Mouse (Mus musculus): ENCODE results near the gene Fbxw8.

Gene Fbxw8

DNA sequence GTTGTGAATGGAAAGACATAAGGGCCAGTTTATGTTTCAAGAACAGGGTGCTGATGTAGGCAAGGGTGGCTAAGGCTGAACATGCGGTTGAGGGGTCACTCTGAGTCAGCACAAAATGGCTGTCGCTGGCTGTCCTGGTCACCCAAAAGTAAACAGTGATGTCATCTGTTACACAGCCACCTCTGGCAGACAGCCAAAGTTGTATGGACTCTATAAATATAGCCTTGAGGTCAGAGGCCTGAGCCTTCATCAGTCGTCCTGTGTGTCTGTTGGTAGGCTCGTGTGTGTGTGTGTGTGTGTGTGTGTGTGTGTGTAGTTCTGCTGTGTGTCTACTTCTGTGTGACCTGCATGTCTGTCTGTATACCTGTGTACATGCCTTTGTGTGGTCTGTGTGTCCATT lies 1.7 kb upstream of the Fbxw8 start:
- DNase-seq (ENCODE audit: low read depth, low spot score) = no peak

DNA sequence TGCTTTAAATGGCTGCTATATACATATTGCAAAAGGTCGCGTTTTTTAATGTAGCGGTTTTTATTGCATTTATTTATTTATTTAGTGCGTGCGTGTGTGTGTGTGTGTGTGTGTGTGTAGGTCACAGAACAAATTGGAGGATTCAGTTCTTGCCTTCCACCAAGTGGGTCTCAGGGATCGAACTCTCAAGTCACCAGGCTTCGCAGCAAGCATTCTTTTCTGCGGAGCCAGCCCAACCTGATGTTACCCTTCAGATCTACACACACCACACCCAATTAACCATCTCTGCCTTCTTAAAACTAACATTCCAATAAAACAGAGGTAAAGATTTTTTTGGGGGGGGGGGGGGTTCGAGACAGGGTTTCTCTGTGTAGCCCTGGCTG lies 292 bp upstream of the Fbxw8 start:
- DNase-seq (ENCODE audit: low read depth, low spot score) = no peak

DNA sequence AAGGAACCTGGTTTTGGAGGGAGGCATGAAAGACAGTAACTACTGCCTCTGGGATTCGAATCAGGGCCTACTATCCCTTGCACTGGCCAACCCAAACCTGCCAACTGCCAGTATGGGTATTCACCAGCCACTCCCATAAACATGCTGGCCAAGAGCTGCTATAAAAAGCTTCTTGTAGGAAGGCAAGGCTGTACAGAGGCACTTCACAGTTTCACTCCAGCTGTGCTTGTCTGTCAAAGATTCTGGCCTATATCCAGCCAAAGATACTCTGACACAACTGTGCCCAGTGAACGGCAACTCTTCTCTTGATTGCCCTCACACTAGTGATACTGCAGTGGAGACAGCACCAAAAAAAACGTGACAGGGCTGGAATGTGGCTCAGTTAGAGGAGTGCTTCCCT lies 5.6 kb downstream of the Fbxw8 start:
- DNase-seq (ENCODE audit: low read depth, low spot score) = no peak

DNA sequence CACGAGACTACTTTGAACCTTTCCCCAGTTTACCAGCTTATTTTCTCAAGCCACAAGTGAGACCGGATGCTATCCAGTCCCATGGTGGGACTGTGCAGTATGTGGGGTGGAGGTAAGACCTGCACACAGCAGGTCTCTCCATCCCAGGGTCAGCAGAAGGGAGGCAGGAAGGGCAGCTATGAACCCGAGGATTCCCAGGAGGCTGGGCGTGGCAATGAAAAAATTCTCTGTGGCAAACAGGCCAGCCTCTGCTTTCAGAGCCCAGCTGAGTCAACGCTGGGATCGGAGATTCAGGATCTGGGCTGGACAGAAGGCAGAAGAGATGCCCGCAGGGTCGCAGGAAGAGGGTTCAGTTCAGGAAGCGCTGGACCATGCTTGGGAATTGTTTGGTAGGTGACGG lies 8.0 kb downstream of the Fbxw8 start:
- DNase-seq (ENCODE audit: low read depth, low spot score) = no peak

DNA sequence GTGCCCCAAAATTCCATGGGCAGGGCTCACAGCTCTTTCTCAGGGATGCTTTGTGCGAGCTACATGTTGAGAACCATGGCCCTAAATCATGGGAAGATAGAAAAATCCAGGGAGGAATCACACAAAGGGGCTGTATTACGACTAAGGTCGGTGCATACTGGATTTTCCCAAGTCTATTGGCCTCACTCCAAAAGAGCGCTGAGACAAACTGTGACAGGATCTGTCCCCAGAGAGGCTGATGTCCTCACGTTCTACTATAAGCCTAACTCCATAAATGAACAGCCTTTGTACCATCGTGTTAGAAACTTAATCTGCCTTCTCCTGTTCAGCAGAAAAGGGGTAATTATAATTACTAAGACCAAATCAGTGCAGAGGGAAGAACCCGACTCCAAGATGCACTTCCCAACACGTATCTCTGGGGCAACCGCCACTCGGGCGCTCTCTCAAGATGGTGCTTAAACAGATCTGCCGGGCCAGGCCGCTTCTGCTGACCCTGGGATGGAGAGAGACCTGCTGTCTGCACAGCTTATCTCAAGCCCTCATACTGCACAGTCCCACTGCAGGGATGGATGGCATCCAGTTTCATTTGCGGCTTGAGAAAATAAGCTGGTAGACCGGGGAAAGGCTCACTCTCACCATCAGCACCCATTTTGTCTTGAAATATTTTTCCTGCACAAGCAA lies 9.1 kb downstream of the Fbxw8 start:
- no peak for DNase-seq (ENCODE audit: low read depth, low spot score)

DNA sequence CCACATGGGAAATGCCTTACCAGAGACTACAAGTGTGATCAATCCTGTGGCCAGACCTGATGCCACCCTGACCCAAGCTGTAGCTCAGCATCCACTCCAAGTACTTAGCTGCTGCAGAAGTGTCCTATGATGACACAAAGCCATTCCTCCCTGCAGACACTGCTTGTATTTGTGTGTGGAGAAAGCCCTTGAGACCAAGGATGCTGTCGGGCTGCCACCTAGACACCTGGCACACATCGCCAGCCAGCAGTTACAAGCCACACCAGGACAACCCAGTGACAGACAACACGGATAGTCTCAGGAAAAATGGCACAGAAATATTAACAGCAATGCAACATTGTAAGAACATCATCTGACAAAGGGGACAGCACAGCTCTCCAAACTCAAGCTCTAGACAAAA lies 9.8 kb downstream of the Fbxw8 start:
- DNase-seq (ENCODE audit: low read depth, low spot score) = no peak

DNA sequence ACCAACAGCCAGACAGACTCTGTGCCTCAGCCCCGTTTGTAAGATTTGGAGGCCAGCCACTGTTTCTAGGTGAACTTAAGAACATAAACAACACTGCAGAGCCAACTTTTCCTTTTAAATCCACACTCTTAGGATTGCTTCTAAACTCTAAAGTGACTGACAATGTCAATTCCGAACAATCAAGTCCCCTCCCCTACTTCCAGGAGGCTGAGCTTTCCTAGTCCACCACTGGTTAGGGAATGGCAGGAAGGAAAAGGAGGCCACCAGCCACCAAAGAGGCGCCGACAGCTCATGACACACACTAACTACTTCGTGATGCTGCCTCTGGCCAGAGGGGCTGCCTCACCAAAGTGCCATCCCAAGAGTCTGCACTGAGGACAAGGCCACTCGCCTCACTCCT lies 10.5 kb downstream of the Fbxw8 start:
- DNase-seq (ENCODE audit: low read depth, low spot score) = no peak

DNA sequence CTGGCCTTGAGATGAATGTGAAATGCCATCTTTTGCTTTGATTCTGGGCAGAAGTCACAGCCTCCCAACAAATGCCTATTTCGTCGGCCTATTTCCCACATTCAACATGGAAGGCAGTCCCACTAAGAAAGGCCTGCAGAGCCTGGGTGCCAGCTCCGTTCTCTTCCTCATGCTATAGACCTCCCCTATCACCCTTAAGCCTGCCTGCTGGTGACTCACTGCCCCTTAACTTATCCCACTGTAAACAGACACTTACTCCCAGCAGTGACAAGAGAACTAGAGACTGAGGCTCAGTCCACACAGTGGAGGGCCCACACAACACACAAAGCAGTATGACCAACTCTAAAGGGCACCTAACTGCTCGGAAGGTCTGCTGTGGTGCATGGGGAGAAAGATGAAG lies 10.9 kb downstream of the Fbxw8 start:
- no peak for DNase-seq (ENCODE audit: low read depth, low spot score)

DNA sequence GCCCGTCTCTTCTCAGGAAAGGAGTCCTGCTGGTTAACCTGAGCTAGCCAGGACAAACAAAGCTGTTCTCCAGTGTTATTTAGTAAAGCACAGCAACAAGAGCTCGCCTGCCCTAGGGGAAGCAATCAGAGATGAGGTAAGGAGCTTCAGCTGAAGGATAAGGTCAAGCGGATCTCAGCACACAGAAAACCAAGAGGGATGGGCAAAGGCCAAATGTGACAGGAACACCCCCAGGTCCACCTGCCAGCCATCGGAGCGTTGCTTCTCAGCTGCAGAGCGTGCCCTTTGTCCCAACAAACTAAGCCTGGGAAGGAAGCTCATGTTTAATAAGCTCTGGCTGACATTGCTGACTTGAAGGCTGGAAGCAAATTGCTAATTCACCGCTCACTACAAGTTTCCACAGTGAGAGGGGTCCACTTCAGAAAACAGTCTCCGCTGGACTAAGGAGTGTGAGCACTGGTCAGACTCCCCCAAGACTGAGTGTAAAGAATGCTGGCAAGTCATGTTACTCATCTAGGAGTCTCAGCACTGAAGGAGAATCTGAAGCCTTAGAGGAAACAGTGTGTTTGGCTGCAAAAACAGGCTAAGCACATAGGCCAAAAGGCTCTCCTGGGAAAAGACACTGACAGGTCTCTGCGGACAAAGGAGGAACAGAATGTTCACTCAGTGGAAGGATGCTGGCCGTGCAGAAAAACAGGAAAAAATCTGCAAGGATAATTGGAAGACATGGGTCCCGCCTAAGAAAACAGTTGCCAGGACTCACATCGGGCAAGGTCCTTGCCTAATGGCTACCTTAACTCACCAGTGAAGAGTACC lies 11.8 kb downstream of the Fbxw8 start:
- no peak for DNase-seq (ENCODE audit: low read depth, low spot score)

DNA sequence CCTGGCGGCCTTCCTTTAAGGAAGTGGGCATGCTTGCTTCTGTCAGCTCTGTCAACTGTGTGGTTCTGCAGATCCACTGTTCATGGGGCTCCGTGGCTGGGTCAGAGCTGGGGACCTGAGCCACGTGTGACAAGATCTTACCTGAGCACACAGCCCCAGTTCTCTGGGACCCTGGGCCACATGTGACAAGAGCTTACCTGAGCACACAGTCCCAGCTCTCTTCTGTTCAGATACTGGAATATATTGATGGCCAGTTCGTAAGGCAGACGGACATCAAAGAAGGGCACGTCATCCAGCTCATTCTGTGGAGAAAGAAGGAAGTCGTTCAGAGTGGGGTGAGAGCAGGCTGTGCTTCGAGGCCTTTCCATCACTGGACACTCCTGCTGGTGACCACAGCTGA lies 12.8 kb downstream of the Fbxw8 start:
- DNase-seq (ENCODE audit: low read depth, low spot score) = no peak

DNA sequence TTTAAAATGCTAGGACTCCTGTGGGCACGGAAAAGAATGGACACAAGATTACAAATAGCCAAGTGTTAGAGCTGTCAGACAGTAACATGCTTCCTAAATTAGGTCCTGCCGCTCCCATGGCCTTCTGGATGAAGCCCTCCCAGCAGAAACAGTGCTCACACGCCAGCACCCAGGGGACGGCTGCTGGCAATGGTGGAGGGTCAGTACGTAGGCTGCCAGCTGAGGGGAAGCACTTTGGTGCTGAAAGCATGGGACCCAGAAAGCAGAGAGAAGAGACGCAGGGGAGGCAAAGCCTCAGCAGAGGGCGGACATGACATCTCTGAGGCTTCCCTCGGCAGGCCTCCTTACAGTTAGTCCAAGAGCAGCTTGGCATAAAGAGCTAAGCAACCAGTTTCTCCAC lies 15.6 kb downstream of the Fbxw8 start:
- no peak for DNase-seq (ENCODE audit: low read depth, low spot score)

DNA sequence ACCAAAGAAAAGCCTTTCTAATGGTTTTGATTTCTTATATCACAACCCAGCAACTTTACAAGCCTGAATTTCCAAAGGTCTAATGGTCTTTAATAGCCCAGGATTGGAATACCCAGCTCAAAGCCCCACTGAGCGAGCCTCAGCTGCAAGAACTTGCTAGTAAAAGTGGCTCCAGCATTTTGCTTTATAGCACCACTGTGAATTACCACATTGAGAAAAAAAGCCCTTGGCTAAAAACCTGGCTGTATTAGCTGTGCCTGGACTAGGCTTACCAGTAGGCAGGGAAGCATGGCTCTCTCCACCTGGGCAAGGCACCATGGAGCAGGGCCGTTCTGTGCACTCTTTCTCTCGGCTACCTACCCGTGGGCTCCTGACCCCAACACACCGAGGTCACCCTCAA lies 18.9 kb downstream of the Fbxw8 start:
- DNase-seq (ENCODE audit: low read depth, low spot score) = no peak

DNA sequence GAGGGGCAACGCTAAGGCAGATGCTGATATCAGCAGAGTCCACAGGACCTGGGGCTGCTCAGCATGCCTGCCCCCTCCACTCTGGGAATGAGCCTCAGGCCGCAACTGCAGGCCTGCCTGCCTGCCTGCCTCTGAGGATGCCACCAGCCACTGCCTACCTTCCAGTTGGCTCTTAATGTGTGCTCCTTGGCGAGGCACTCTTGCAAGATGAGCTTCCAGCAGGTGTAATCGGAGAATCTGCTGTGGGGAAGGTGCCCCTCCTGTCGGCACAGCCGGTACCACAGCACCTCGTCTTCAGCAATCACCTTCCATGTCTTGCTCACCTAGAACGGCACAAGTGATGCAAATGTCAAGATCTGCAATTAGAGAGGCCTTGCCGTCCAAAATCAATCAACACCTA lies 26.6 kb downstream of the Fbxw8 start:
- DNase-seq (ENCODE audit: low read depth, low spot score) = no peak

DNA sequence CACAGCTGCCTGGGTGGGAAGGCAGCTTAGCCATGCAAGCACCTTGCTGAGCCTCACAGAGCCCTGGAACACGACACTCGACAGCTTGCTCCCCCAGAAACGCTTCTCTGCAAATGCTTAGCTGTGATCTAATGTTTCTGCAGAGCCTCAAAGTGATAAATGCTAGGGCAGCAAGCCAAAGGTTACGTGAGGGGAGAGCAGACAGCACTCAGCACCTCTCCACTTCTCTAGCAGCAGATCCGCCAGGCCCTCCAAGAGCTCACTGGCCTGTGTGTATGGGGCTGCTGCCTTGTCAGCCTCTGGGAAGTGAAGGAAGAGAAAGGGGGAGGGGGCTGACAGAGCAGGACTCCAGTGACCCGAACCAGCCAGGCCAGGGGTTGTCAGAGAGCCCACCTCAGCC lies 27.1 kb downstream of the Fbxw8 start:
- DNase-seq (ENCODE audit: low read depth, low spot score) = no peak

DNA sequence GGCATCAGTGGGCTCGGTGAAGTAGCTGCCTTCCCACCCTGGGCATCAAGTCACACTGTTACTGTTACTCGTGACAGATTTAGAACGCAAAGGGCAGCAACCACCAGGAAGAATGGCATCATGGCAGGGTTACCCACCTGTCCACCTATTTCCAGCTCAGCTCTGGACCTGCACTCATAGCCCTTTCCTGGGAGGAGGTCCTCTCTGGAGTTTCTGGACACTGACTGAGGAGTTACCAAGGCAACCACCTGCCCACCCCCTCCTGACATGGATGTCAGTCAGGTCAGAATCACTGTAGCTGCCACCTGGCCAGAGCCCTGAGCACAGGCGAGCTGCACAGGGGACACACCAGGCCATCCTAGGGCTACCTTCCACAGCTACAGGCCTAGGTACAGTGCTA lies 28.6 kb downstream of the Fbxw8 start:
- no peak for DNase-seq (ENCODE audit: low read depth, low spot score)

DNA sequence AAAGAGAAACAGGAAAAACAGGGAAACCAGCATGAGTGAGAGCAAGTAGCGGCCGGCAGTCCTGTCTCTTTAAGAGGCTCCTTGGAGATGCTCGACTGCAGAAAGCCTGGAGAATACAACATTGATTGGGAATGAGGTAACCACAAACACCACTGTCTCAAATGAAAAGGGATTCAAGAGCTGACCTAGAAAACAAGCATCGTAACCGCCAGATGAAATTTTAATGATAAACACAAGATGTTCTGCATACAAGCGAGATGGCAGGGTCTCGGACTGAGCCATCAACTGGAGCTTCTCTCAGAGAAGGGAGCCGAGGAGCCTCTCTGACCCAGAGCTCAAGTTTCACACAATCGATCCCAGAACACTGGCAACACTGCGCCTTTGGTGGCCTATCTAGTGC lies 32.2 kb downstream of the Fbxw8 start:
- DNase-seq (ENCODE audit: low read depth, low spot score) = no peak

DNA sequence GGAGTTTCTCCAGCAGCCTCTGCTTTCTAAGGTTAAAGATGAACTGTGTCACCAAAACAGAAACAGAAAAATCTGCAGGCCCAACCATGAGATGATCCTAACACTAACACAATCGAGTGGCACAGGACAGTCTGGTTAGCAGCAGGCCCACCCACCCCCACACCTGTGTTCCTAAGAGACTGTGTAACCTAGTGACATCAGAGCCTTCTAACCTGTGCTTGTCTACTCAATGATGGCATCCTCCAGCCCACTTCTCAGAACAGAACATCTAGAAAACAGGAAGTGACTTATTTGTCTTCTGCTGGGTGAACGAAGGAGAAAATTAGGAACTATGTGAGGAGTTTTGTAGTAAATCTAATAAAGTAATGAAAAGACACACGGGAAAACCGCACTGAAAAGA lies 33.3 kb downstream of the Fbxw8 start:
- no peak for DNase-seq (ENCODE audit: low read depth, low spot score)

DNA sequence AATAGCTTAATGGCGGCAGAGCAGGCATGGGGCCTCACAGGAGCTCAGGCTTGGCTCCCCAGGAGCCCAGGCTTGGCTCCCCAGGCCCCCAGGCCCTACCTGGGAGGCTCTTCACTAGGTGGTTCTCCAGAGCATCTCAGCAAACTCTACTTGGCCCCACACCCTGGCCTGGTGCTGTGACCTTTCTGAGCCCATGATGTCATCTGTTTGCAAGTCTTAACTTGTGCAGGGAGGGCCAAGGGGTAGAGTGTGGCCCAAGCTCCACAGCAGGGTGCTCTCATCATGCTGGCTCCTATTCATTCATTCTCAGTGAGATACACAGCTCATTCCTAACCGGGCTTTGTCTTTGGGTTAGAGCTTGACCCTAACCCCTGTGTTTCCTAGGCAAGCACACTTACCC lies 34.6 kb downstream of the Fbxw8 start:
- DNase-seq (ENCODE audit: low read depth, low spot score) = no peak

DNA sequence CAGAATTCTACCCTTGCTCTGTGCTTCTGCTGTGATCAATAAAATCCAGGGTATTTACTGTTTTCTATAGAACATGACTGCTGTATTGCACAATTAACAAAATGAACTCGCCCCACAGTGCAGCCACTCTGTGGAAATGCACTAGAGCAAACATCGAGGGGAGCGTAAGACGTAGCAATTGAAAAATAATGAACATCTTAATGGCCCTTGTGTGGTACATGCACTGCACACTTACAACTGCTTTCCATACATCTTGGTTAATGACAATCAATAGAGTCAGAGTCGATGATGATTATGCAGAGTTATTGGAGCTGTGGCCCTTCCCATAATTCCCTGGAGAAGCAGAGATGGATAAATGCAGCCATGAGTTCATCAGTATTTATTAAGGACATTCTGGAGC lies 36.3 kb downstream of the Fbxw8 start:
- DNase-seq (ENCODE audit: low read depth, low spot score) = no peak

DNA sequence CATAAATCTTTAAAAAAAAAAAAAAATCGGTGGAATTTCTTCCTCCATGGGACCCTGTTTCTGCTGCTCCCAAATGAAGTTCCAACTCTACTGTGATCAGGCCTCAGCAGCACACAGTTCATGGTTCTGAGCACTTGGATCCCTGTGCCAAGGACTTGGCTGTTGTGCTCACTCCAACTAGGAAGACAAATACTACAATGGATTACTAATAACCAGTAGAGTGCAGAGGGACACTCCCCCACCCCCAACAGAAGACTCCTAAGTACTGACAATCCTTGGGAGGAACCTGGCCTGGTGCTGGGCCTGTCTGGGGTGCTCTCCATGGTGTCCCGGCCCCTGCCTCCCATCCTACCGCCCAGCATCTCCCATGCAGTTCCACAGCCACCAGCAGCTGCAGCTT lies 36.9 kb downstream of the Fbxw8 start:
- DNase-seq (ENCODE audit: low read depth, low spot score) = no peak

DNA sequence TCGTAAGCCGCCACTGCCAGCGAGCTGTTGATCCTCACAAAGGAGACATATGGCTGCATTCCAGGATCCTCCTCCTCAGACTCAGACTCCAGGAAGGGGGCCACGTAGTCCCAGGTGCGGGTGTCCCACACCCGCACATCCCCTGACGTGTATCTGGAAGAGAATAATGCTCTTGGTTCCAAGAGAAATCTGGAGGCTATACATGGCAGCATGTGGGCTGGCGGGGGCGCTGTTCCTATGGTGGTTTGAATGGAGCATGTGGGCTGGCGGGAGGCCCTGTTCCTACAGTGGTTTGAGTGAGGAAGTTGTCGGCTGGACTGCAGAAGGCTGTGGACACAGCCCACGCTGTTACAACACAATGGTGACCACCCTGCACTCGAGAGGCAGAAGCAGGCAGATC lies 41.6 kb downstream of the Fbxw8 start:
- no peak for DNase-seq (ENCODE audit: low read depth, low spot score)

DNA sequence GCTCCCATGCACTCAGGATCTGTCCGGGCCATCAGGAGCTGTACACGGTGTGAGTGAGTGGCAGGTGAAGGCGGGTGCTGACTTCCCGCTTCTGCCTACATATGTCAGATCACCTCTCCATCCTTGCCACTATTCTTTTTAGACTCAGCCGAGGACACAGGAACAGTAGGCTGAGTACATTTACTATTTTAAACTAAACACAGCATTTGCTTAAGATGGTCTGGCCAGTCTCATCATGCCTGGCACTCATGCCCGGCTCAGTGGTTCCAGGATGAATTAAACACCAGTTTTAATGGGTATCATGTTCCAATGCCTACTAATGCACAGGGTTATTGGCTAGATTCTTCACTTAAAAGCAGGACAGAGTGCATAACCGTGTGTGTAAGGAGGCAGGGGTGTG lies 42.2 kb downstream of the Fbxw8 start:
- no peak for DNase-seq (ENCODE audit: low read depth, low spot score)

DNA sequence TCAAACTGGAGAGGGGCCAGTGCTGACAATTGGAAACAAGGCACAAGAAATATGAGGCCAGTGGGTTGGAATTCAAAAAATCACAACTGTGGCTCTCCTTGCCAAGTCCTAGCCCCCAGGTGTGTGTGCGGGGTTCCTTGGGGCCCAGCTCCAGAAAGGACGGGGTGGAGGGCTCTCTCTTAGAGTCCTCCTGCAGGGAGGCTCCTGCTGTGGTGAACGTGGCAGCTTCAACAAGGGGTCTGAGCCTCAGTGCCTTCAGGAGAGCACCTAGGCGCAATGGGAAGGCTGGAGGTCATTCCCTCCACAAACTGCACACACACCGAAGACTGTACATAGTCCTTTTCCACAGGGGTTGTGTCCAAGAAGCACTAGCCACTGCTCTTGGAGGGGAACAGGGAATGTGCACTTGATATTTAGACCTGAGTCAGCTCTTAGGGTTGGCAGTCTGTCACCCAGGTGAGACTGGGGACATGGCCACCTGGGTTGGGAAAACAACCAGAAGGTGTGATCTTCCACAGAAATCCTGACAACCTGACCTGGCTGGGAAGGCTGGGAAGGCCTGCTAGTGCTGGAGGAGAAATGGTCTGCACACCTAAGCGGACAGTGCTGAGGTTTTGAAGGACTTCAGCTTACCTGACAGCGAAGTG lies 46.3 kb downstream of the Fbxw8 start:
- no peak for DNase-seq (ENCODE audit: low read depth, low spot score)
